Mouse (Mus musculus): ENCODE data around the gene Ficd. TPM values are rescaled to one million over a fixed set of nuclear protein-coding genes. Genes with fewer than 3 reads are reported as not detected.

Gene Ficd
- polyA plus RNA-seq, 1 experiment from 2014 or later = 6.3 TPM

GRCm38 (mm10) chr5:113736113-113736502 is 505 bp downstream of the Ficd start:
- H3K27me3 ChIP-seq (ENCODE audit: control insufficient read depth, insufficient read depth, low read length) = no peaks in the 10 kb centered on the region
- peak overlapping the region; percentile 50 for H3K4me3 ChIP-seq (ENCODE audit: low read depth, low read length)
- 0 out of 2 replicates have a peak, but pooled peaks have one; percentile 5 for ATAC-seq (ENCODE audit: low read depth)
- no peaks in the 10 kb centered on the region for H3K9me3 ChIP-seq (ENCODE audit: control insufficient read depth, low read length)
- H3K4me1 ChIP-seq (ENCODE audit: control insufficient read depth, insufficient read depth, low read length) = peaks cover 9% of the 10 kb centered on the region
- peak overlapping the region; percentile 58 for H3K4me2 ChIP-seq (ENCODE audit: low read depth, low read length)
- peak overlapping the region; percentile 95 for H3K27ac ChIP-seq (ENCODE audit: low read depth, low read length)
- H3K36me3 ChIP-seq (ENCODE audit: control insufficient read depth, insufficient read depth, low read length) = peaks cover 27% of the 10 kb centered on the region
- 5% methylated on average over 10 of the region's 10 CpGs for WGBS
- H3K9ac ChIP-seq (replicated peaks; ENCODE audit: low read depth, low read length) = peak overlapping the region; percentile 58

GRCm38 (mm10) chr5:113736522-113737164 is 1.0 kb downstream of the Ficd start:
- peak overlapping the region; percentile 95 for H3K27ac ChIP-seq (ENCODE audit: low read depth, low read length)
- H3K9ac ChIP-seq (replicated peaks; ENCODE audit: low read depth, low read length) = peak overlapping the region; percentile 58
- no peak for ATAC-seq (ENCODE audit: low read depth)
- H3K4me1 ChIP-seq (ENCODE audit: control insufficient read depth, insufficient read depth, low read length) = peaks cover 9% of the 10 kb centered on the region
- no peaks in the 10 kb centered on the region for H3K9me3 ChIP-seq (ENCODE audit: control insufficient read depth, low read length)
- H3K36me3 ChIP-seq (ENCODE audit: control insufficient read depth, insufficient read depth, low read length) = peaks cover 32% of the 10 kb centered on the region
- peak overlapping the region; percentile 58 for H3K4me2 ChIP-seq (ENCODE audit: low read depth, low read length)
- H3K4me3 ChIP-seq (ENCODE audit: low read depth, low read length) = peak overlapping the region; percentile 50
- WGBS = 48% methylated on average over 15 of the region's 15 CpGs
- no peaks in the 10 kb centered on the region for H3K27me3 ChIP-seq (ENCODE audit: control insufficient read depth, insufficient read depth, low read length)

- no peak for ATAC-seq (ENCODE audit: low read depth)
- H3K4me3 ChIP-seq (ENCODE audit: low read depth, low read length) = no peak overlapping the region
- H3K27ac ChIP-seq (ENCODE audit: low read depth, low read length) = no peak overlapping the region
- H3K9ac ChIP-seq (replicated peaks; ENCODE audit: low read depth, low read length) = no peak overlapping the region
- peaks cover 9% of the 10 kb centered on the region for H3K4me1 ChIP-seq (ENCODE audit: control insufficient read depth, insufficient read depth, low read length)
- H3K27me3 ChIP-seq (ENCODE audit: control insufficient read depth, insufficient read depth, low read length) = no peaks in the 10 kb centered on the region
- H3K9me3 ChIP-seq (ENCODE audit: control insufficient read depth, low read length) = no peaks in the 10 kb centered on the region
- 86% methylated on average over 11 of the region's 11 CpGs for WGBS
- H3K4me2 ChIP-seq (ENCODE audit: low read depth, low read length) = no peak overlapping the region
- H3K36me3 ChIP-seq (ENCODE audit: control insufficient read depth, insufficient read depth, low read length) = peaks cover 37% of the 10 kb centered on the region
Measured at GRCm38 (mm10) chr5:113737607-113738237, 2.1 kb downstream of the Ficd start.

GRCm38 (mm10) chr5:113747629-113748028 is 12.0 kb downstream of the Ficd start:
- no peak overlapping the region for H3K4me2 ChIP-seq (ENCODE audit: low read depth, low read length)
- no peak for ATAC-seq (ENCODE audit: low read depth)
- H3K36me3 ChIP-seq (ENCODE audit: control insufficient read depth, insufficient read depth, low read length) = peaks cover 83% of the 10 kb centered on the region
- H3K9me3 ChIP-seq (ENCODE audit: control insufficient read depth, low read length) = no peaks in the 10 kb centered on the region
- H3K27ac ChIP-seq (ENCODE audit: low read depth, low read length) = no peak overlapping the region
- 99% methylated on average over 5 of the region's 5 CpGs for WGBS
- H3K9ac ChIP-seq (replicated peaks; ENCODE audit: low read depth, low read length) = no peak overlapping the region
- no peaks in the 10 kb centered on the region for H3K27me3 ChIP-seq (ENCODE audit: control insufficient read depth, insufficient read depth, low read length)
- H3K4me3 ChIP-seq (ENCODE audit: low read depth, low read length) = no peak overlapping the region
- H3K4me1 ChIP-seq (ENCODE audit: control insufficient read depth, insufficient read depth, low read length) = no peaks in the 10 kb centered on the region

- WGBS = 94% methylated on average over 13 of the region's 13 CpGs
- ATAC-seq (ENCODE audit: low read depth) = no peak
- no peaks in the 10 kb centered on the region for H3K4me1 ChIP-seq (ENCODE audit: control insufficient read depth, insufficient read depth, low read length)
Measured at GRCm38 (mm10) chr5:113748556-113749331, 13.1 kb downstream of the Ficd start.

GRCm38 (mm10) chr5:113751521-113752157 is 16.0 kb downstream of the Ficd start:
- Histone ChIP-seq H3K9ac (replicated peaks; ENCODE audit: low read depth, low read length) (no peak overlapping the region), H3K27me3 (ENCODE audit: control insufficient read depth, insufficient read depth, low read length) (no peaks in the 10 kb centered on the region), H3K4me3 (ENCODE audit: low read depth, low read length) (no peak overlapping the region), H3K4me2 (ENCODE audit: low read depth, low read length) (no peak overlapping the region), H3K4me1 (ENCODE audit: control insufficient read depth, insufficient read depth, low read length) (no peaks in the 10 kb centered on the region), H3K9me3 (ENCODE audit: control insufficient read depth, low read length) (no peaks in the 10 kb centered on the region), H3K36me3 (ENCODE audit: control insufficient read depth, insufficient read depth, low read length) (peaks cover 85% of the 10 kb centered on the region), H3K27ac (ENCODE audit: low read depth, low read length) (no peak overlapping the region)
- WGBS = 90% methylated on average over 9 of the region's 9 CpGs
- no peak for ATAC-seq (ENCODE audit: low read depth)

More at GRCm38 (mm10) chr5:113748556-113749331, 13.1 kb downstream of the Ficd start:
- Histone ChIP-seq H3K27ac (ENCODE audit: low read depth, low read length) (no peak overlapping the region), H3K27me3 (ENCODE audit: control insufficient read depth, insufficient read depth, low read length) (no peaks in the 10 kb centered on the region), H3K4me3 (ENCODE audit: low read depth, low read length) (no peak overlapping the region), H3K4me2 (ENCODE audit: low read depth, low read length) (no peak overlapping the region), H3K9ac (replicated peaks; ENCODE audit: low read depth, low read length) (no peak overlapping the region), H3K36me3 (ENCODE audit: control insufficient read depth, insufficient read depth, low read length) (peaks cover 86% of the 10 kb centered on the region), H3K9me3 (ENCODE audit: control insufficient read depth, low read length) (no peaks in the 10 kb centered on the region)

GRCm38 (mm10) chr5:113755347-113756030 is 19.9 kb downstream of the Ficd start:
- WGBS = 92% methylated on average over 15 of the region's 15 CpGs
- ATAC-seq (ENCODE audit: low read depth) = no peak
- H3K36me3 ChIP-seq (ENCODE audit: control insufficient read depth, insufficient read depth, low read length) = peaks cover 81% of the 10 kb centered on the region
- no peak overlapping the region for H3K4me3 ChIP-seq (ENCODE audit: low read depth, low read length)
- no peaks in the 10 kb centered on the region for H3K4me1 ChIP-seq (ENCODE audit: control insufficient read depth, insufficient read depth, low read length)
- no peaks in the 10 kb centered on the region for H3K9me3 ChIP-seq (ENCODE audit: control insufficient read depth, low read length)
- H3K9ac ChIP-seq (replicated peaks; ENCODE audit: low read depth, low read length) = no peak overlapping the region
- H3K27me3 ChIP-seq (ENCODE audit: control insufficient read depth, insufficient read depth, low read length) = no peaks in the 10 kb centered on the region
- no peak overlapping the region for H3K4me2 ChIP-seq (ENCODE audit: low read depth, low read length)
- no peak overlapping the region for H3K27ac ChIP-seq (ENCODE audit: low read depth, low read length)

- ATAC-seq (ENCODE audit: low read depth) = no peak
- Histone ChIP-seq H3K27me3 (ENCODE audit: control insufficient read depth, insufficient read depth, low read length) (no peaks in the 10 kb centered on the region), H3K9me3 (ENCODE audit: control insufficient read depth, low read length) (no peaks in the 10 kb centered on the region), H3K9ac (replicated peaks; ENCODE audit: low read depth, low read length) (no peak overlapping the region), H3K36me3 (ENCODE audit: control insufficient read depth, insufficient read depth, low read length) (peaks cover 44% of the 10 kb centered on the region), H3K4me1 (ENCODE audit: control insufficient read depth, insufficient read depth, low read length) (no peaks in the 10 kb centered on the region), H3K27ac (ENCODE audit: low read depth, low read length) (no peak overlapping the region), H3K4me3 (ENCODE audit: low read depth, low read length) (no peak overlapping the region), H3K4me2 (ENCODE audit: low read depth, low read length) (no peak overlapping the region)
- 93% methylated on average over 2 of the region's 2 CpGs for WGBS
Measured at GRCm38 (mm10) chr5:113761585-113761984, 26.0 kb downstream of the Ficd start.

All from neural tube, embryonic 14.5 days (tissue).